Mouse (Mus musculus): ENCODE measurements around the gene Gns.

Gns gene

DNA sequence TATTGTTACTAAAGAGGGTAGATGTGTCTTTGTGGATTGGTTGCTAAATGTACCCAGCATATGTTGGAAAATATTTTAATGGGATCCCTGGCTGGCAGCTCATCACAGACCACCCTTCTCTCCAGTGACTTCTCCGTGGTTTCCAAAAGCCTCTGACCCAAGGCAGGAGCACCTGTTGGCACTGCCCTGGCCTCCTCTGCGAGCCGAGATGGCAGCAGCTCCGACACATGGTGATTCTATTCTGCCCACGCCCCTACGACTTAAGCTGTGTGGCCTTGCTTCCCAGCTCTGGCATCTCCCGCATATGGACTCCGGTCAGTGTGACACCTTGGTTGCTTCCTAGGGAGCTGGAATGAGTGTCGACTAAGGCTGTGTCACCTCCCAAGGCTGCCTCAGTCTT, 38.2 kb downstream of the Gns start:
- no peak for DNase-seq (ENCODE audit: low spot score)

GRCm38 (mm10) chr10:121403946-121404345, 39.1 kb downstream of the Gns start:
- no peak for DNase-seq (ENCODE audit: low spot score)

DNA sequence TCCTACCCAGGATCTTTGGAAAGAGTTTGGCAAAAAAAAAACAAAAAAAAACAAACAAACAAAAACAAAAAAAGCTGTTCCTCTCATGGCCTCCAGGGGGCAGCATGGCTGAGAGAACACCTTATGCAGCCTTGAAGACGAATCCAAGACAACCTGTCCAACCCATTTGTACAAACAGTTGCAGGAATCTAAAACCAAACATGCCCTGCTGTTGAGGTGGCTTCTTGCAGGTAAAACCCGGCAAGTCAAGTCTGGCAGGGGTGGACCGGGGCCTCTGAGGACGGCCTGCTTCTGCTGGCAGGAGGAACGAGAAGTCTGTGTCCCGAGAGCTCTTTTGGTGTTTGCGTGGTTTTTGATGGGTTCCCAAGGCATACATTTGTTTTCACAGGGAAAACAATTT, 44.8 kb downstream of the Gns start:
- DNase-seq (ENCODE audit: low spot score): peak; percentile 65

DNA sequence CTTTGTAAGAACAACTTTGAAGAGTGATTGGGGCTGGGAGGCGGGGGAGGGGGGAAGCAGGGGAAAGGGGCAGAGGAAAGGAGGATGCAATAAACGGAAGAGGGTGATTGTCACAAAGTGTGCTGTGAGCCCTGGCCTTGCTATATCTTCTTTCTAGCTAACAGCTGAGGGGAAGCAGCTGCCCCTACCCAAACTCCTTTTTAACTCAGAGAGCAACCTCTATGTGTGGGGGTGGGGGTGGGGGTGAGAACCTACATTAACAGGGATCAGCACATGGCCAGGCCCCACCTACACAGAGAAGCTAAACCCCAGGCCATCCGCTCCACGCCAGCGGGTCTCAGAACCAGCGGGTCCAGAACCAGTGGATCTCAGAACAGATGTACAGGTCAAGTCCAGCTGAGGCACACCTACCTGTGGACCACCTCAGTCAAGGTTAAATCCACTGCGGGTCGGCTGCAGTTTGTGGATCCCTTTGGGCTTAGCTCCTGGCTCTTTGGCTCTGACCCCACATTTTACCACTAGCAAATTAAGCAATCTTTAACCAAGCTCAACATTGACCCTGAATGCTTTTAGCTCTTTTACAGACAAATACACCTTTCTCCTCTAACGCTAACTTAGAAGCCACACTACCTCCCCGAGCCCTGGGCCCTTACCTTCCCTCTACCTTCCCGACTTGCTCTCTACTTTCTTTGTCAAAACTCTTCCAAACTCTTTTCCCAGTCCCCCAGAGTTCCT, 47.0 kb downstream of the Gns start:
- DNase-seq (ENCODE audit: low spot score): no peak

GRCm38 (mm10) chr10:121412824-121413223, 47.9 kb downstream of the Gns start:
- DNase-seq (ENCODE audit: low spot score): no peak

GRCm38 (mm10) chr10:121414127-121414526, 49.2 kb downstream of the Gns start:
- DNase-seq (ENCODE audit: low spot score): no peak

- no peak for DNase-seq (ENCODE audit: low spot score)
These were observed 53.9 kb downstream of the Gns start for GRCm38 (mm10) chr10:121418835-121419234.

GRCm38 (mm10) chr10:121419640-121420470, 55.0 kb downstream of the Gns start:
- no peak for DNase-seq (ENCODE audit: low spot score)

DNA sequence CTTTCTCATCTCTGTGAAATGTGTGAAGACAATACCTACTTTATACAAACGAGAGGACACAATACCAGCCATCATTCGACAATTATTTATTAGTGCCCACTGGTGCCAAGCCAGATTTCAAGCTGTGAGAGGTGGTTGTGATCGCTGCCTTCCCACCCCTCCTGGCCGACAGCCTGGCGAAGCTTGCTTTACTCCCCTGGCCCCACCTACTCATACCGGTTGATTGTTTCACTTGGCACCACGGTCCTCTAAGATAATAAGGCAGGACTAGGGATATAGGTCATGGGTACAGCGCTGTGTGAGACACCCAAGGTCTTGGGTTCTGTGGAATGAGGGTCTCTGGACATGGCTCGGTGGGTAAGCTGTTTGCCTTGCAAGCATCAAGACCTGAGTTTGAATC, 56.1 kb downstream of the Gns start:
- no peak for DNase-seq (ENCODE audit: low spot score)

GRCm38 (mm10) chr10:121421657-121422290, 56.9 kb downstream of the Gns start:
- no peak for DNase-seq (ENCODE audit: low spot score)

DNA sequence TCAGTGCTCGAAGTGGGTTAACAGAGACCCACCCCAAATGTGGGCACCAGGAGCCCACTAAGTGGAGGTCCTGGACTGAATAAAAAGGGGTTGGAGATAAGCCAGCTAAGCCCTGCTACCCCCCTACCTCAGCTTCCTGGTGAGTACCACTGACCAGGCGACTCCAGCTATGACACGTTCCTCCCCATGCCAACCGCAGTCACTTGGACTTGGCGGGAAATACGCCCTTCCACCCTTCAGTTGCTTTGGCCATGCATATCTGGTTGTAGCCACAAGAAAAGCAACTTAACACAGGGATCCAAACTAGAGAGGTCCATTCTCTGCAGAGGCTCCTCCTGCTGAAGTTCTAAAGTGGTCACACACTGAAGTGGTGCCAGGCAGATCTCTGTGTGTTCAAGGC, 57.4 kb downstream of the Gns start:
- no peak for DNase-seq (ENCODE audit: low spot score)

- DNase-seq (ENCODE audit: low spot score): peak; percentile 7
These were observed 58.9 kb downstream of the Gns start for GRCm38 (mm10) chr10:121423541-121424349.

- no peak for DNase-seq (ENCODE audit: low spot score)
These were observed 59.6 kb downstream of the Gns start for GRCm38 (mm10) chr10:121424455-121424854.

GRCm38 (mm10) chr10:121425079-121425478, 60.2 kb downstream of the Gns start:
- DNase-seq (ENCODE audit: low spot score): no peak

- no peak for DNase-seq (ENCODE audit: low spot score)
These were observed 60.7 kb downstream of the Gns start for GRCm38 (mm10) chr10:121425506-121426025.

DNA sequence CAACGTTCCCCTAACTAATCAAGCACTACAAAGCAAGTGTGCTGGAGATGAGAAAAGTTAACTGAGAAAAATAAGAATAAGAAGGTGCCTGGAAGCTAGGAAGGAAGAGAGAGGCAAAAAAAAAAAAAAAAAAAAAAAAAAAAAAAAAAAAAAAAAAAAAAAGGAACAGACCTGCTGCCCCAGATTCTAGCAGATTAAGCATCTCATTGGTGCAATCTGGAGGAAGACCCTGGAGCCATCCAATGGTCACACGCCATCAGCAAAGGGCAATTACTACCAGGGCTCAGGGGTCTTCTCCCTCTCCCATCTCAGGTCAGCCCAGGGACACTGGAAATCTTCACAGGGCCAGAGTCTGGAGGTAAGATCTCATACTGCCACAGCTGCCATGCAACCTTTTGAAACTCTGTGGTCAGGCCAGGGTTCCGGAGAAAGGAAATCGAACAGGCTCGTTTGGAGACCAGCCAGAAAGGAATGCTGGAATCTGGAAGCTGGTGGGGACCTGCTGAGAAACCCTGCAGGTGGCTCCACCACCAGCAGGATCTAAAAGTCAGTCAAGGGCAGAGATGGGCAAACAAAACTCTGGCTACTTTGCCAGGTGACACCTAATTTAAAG, 61.7 kb downstream of the Gns start:
- no peak for DNase-seq (ENCODE audit: low spot score)

DNA sequence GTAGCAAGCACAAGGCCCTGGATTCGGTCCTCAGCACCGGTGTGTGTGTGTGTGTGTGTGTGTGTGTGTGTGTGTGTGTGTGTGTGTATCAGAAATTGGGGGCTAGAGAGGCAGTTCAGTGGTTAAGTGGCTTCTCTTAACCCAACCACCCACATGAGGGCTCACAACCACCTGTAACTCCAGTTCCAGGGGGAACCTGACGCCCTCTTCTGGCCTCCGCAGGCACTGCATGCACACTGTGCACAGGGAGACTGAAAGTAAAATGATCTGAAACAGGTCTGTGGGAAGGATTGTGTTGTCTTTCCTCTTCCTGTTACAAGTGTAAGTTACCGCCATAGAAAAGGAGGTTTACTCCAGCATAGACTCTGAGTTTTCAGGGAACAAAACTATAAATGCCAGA, 62.2 kb downstream of the Gns start:
- DNase-seq (ENCODE audit: low spot score): no peak

DNA sequence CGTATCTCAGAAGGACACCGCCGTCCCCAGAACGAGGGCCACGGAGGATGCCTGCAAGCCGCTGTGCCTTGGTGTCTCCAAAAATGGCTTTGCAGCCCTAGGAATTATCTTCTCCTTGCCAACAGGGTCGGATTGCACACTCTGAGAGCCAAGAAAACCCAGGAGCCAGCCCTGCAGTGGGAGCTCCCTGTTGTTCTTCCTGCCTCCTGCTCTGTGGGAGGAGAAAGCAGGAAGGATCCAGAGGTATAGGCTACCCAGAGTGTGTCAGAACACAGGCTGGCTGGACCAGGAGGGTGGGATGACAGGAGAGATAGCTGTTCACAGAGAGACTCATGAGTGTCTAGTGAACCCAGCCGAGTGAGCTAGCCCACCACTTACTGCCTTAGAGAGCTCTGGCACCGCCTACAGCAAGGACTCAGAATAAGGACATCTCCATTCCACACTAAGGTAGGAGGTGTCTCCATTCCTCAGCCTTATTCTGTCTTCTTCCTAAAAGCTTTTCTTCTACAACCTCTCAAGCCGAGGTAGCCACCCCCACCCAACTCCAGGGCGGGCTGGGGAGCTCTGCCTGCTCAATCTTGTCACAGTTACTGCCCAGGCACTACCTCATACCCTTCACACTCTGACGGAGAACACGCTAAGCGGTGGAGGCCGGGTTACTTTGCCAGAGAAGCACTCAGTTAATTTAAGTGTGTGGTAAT, 63.3 kb downstream of the Gns start:
- DNase-seq (ENCODE audit: low spot score): no peak

- no peak for DNase-seq (ENCODE audit: low spot score)
These were observed 64.2 kb downstream of the Gns start for GRCm38 (mm10) chr10:121429089-121429488.

GRCm38 (mm10) chr10:121429581-121429980, 64.7 kb downstream of the Gns start:
- no peak for DNase-seq (ENCODE audit: low spot score)
